Mouse (Mus musculus) cerebellum, adult (tissue): ENCODE data around the gene Atp8b4.
"Not testable (repeated sequence)": the region's sequence is repeated elsewhere in the genome, so short reads cannot be mapped to it uniquely, and the experiment has no call there.

Experiments used
- ATAC-seq: cut with Nextera tagmentation; 2 replicates; pipeline ENCODE4 v1.9.2; 2017; ENCODE audit warnings: mild to moderate bottlenecking, moderate library complexity, mixed read lengths; ENCODE audit not compliant: insufficient number of reproducible peaks, low FRiP score, low TSS enrichment

Atp8b4 gene

GRCm38 (mm10) chr2:126500521-126500920 is at the start of gene Atp8b4:
Gene Atp8b4 (minus strand): TSS chr2:126500674.
- ATAC-seq, result no peak

- ATAC-seq, result no peak
Observed at GRCm38 (mm10) chr2:126549681-126550080, 49.2 kb upstream of the Atp8b4 start.

GRCm38 (mm10) chr2:126546392-126546791 is 45.9 kb upstream of the Atp8b4 start:
- no peak for ATAC-seq

- no peak for ATAC-seq
Observed at GRCm38 (mm10) chr2:126545297-126545696, 44.8 kb upstream of the Atp8b4 start.

GRCm38 (mm10) chr2:126542211-126542610 is 41.7 kb upstream of the Atp8b4 start:
- ATAC-seq, result no peak

- ATAC-seq, result no peak
Observed at GRCm38 (mm10) chr2:126540390-126540925, 40.0 kb upstream of the Atp8b4 start.

GRCm38 (mm10) chr2:126537654-126538053 is 37.2 kb upstream of the Atp8b4 start:
- no peak for ATAC-seq

GRCm38 (mm10) chr2:126530581-126530980 is 30.1 kb upstream of the Atp8b4 start:
- ATAC-seq, result no peak

GRCm38 (mm10) chr2:126527461-126527860 is 27.0 kb upstream of the Atp8b4 start:
- ATAC-seq, result no peak

- no peak for ATAC-seq
Observed at GRCm38 (mm10) chr2:126524271-126524670, 23.8 kb upstream of the Atp8b4 start.

GRCm38 (mm10) chr2:126523101-126523745 is 22.7 kb upstream of the Atp8b4 start:
- not testable (repeated sequence) for ATAC-seq

GRCm38 (mm10) chr2:126522056-126522455 is 21.6 kb upstream of the Atp8b4 start:
- no peak for ATAC-seq

GRCm38 (mm10) chr2:126521471-126521870 is 21.0 kb upstream of the Atp8b4 start:
- ATAC-seq, result no peak; the same call in 1 of the 2 replicates

- peak; percentile 68; the same call in 1 of the 2 replicates for ATAC-seq
Observed at GRCm38 (mm10) chr2:126520828-126521227, 20.4 kb upstream of the Atp8b4 start.

- no peak for ATAC-seq
Observed at GRCm38 (mm10) chr2:126519872-126520581, 19.6 kb upstream of the Atp8b4 start.

GRCm38 (mm10) chr2:126515069-126515826 is 14.8 kb upstream of the Atp8b4 start:
- no peak for ATAC-seq

- no peak for ATAC-seq
Observed at GRCm38 (mm10) chr2:126508228-126508627, 7.8 kb upstream of the Atp8b4 start.

- no peak for ATAC-seq
Observed at GRCm38 (mm10) chr2:126507477-126507876, 7.0 kb upstream of the Atp8b4 start.

- no peak for ATAC-seq
Observed at GRCm38 (mm10) chr2:126505156-126505555, 4.7 kb upstream of the Atp8b4 start.

- no peak for ATAC-seq
Observed at GRCm38 (mm10) chr2:126499730-126500129, 744 bp downstream of the Atp8b4 start.
